Mouse (Mus musculus): Measurements from ENCODE around the gene Gamt. TPM values are rescaled to one million over a fixed set of nuclear protein-coding genes. Genes with fewer than 3 reads are reported as not detected.
"Not testable (repeated sequence)": the region's sequence is repeated elsewhere in the genome, so short reads cannot be mapped to it uniquely, and the experiment has no call there.

Gene Gamt
- polyA plus RNA-seq, 1 experiment from 2014 or later, result 58.4 TPM

DNA sequence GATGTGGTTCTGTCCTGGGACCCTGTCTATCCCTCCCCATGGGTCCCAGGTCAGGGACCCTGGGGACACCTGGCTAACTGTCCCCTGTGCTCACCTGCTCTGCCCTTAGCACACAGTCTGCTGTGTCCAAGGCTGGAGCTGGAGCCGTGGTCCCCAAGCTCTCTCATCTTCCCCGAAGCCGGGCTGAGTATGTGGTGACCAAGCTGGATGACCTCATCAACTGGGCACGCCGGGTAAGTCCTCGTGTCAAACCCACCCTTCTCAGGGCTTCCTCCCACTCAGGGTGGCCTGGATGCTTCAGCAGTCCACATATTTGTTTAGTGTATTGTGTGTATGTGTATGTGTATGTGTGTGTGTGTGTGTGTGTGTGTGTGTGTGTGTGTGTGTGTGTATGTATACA, 7.3 kb downstream of the Gamt start:
- no peaks in the 10 kb centered on the region for H3K9me3 ChIP-seq
- no peak overlapping the region for H3K4me3 ChIP-seq
- H3K4me1 ChIP-seq, result peaks cover 10% of the 10 kb centered on the region
- no peak for ATAC-seq (ENCODE audit: low FRiP score, low read depth)
- H3K36me3 ChIP-seq, result peaks cover 64% of the 10 kb centered on the region
- no peak overlapping the region for H3K27ac ChIP-seq
- H3K27me3 ChIP-seq, result no peaks in the 10 kb centered on the region
- H3K4me2 ChIP-seq (replicated peaks), result no peak overlapping the region
- no peak overlapping the region for H3K9ac ChIP-seq
- 79% methylated on average over 6 of the region's 6 CpGs for WGBS

DNA sequence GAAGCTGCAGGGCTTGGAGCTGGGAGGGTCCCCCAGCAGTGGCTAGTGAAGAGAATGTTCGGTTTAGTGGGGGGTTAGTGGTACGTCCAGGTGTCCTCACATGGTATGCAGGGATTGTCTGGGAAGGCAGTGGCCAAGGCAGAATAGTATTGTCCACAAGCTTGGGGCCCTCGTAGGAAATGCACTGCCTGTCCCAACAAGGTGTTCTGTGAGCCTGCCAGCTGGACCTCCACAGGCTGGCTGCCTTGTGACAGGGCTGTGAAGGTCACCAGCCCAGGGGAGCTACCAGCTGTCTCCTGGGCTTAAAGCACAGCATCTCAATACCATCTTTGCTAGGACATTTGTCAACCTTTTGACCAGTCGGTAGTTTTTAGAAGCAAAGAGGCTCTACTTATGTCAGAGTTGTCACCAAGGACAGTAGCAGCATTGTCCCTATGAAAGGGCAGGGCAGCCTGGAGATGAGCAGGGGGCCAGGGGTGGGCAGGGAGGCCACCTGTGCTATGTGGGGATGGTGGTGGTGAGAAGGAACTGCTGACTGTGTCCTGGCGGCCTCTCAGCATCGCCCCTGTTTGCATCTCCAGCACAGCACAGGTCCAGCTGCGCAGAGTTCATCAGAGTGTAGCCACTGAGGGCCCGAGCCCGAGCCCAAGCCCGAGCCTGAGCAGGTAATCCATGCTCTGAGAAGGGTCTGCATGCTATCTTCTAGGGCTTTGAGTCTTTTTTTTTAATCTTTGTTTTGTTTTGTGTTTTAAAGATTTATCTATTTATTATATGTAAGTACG, 8.1 kb downstream of the Gamt start:
- Histone ChIP-seq H3K9me3 (no peaks in the 10 kb centered on the region), H3K4me1 (peaks cover 16% of the 10 kb centered on the region), H3K4me2 (replicated peaks) (no peak overlapping the region), H3K4me3 (no peak overlapping the region), H3K27ac (no peak overlapping the region), H3K9ac (no peak overlapping the region), H3K36me3 (peaks cover 55% of the 10 kb centered on the region), H3K27me3 (no peaks in the 10 kb centered on the region)
- no peak for ATAC-seq (ENCODE audit: low FRiP score, low read depth)
- 92% methylated on average over 11 of the region's 11 CpGs for WGBS

DNA sequence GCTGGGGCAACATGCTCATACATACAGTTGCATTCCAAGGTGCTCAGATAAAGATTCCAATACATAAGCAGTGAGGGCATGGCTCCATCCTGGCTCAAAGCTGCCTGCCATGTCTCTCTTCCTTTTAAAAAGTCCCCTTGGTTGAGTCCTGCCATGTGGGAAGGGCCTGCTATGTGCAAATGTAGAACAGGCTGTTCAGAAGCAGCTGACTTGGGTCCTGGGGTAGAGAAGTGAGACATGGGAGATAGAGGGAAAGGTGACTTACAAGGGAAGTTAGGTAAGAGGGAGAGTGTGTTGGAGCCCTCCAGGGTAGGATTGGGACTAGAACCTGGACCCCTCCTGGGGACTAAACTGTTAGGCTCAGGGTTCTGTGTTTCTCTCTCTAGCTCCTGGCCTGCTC, 8.8 kb downstream of the Gamt start:
- ATAC-seq (ENCODE audit: low FRiP score, low read depth), result no peak
- Histone ChIP-seq H3K4me1 (peaks cover 16% of the 10 kb centered on the region), H3K4me2 (replicated peaks) (no peak overlapping the region), H3K27ac (no peak overlapping the region), H3K9me3 (no peaks in the 10 kb centered on the region), H3K36me3 (peaks cover 50% of the 10 kb centered on the region), H3K4me3 (no peak overlapping the region), H3K9ac (0 out of 2 replicates have a peak overlapping the region, but pooled peaks have one; percentile 15), H3K27me3 (no peaks in the 10 kb centered on the region)

DNA sequence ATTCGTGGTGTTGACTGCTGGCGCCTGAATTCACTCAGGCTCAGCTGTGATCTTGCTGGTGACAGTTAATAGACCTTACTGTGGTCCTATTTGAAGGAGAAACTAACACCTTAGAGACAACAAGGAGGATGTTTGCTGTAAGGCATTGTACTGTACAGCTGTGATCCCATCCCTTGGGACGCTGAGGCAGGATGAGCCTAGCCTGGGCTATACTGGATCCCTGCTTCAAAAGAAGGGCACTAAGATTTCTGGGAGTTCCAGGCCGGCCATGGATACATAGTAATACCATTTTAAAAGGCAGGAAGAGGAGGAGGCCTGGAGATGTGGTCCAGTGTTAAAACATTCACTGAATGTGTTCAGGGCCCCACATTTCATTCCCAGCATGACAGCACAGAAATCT, 10.2 kb downstream of the Gamt start:
- no peak for ATAC-seq (ENCODE audit: low FRiP score, low read depth)
- no peak overlapping the region for H3K27ac ChIP-seq
- no peaks in the 10 kb centered on the region for H3K9me3 ChIP-seq
- H3K27me3 ChIP-seq, result no peaks in the 10 kb centered on the region
- peaks cover 36% of the 10 kb centered on the region for H3K36me3 ChIP-seq
- peak overlapping the region; percentile 85 for H3K4me3 ChIP-seq
- H3K9ac ChIP-seq, result peak overlapping the region; percentile 86; the same call in 1 of the 2 replicates
- WGBS, result 82% methylated on average over 4 of the region's 4 CpGs
- peak overlapping the region; percentile 95 for H3K4me2 ChIP-seq (replicated peaks)
- H3K4me1 ChIP-seq, result peaks cover 16% of the 10 kb centered on the region

DNA sequence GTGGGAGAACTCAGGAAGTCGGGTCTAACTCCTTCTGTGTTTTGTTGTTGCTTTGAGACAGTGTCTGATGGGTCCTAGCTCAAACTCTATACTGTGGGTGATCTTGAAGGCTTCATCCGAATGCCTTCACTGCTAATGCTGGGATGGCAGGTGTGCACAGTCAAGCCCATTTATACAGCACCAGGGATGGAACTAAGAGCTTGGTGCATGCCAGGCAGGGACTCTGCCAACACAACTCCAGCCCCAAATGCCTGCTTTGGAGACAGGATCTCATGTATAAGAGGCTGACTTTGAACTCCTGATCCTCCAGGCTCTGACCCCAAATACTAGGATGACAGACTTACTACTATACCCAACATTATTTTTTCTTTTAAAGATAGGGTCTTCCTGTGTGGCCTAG, 10.8 kb downstream of the Gamt start:
- H3K27ac ChIP-seq, result no peak overlapping the region
- no peaks in the 10 kb centered on the region for H3K9me3 ChIP-seq
- peak overlapping the region; percentile 85 for H3K4me3 ChIP-seq
- no peaks in the 10 kb centered on the region for H3K27me3 ChIP-seq
- 34% methylated on average over 2 of the region's 2 CpGs for WGBS
- ATAC-seq (ENCODE audit: low FRiP score, low read depth), result no peak
- H3K4me2 ChIP-seq (replicated peaks), result peak overlapping the region; percentile 95
- peak overlapping the region; percentile 86 for H3K9ac ChIP-seq
- peaks cover 31% of the 10 kb centered on the region for H3K36me3 ChIP-seq
- H3K4me1 ChIP-seq, result peaks cover 20% of the 10 kb centered on the region

DNA sequence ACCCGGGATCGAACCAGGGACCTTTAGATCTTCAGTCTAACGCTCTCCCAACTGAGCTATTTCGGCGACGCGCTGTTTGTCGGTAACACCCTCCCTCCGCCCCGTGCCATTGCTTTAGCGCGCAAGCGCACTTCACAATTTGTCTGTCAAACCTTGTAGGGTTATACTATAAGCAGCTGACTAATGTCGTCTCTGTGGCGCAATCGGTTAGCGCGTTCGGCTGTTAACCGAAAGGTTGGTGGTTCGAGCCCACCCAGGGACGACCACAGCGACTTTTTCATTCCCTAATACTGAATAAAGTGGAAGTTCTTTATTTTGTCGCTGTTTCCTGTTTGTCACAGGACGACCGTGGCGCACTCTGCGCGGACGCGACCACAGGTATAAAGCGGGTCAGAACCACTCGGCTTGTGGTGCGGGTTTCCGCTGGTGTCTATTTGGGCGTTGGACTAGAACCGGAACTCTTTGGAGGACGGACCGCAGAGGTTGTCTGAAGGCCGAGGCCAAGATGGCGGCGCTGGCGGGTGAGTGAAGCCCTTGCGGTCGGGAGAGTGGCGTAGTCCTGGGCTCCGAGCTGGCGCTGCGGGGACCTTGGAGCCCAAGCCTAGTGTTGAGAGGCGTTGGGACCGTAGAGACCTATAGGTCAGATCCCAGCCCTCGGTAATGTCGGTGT, 11.7 kb downstream of the Gamt start, which contains the start of gene Ndufs7:
TSS of gene Ndufs7 (plus strand) at position 151 of the 670 bp plus-strand sequence.
- Histone ChIP-seq H3K36me3 (peaks cover 28% of the 10 kb centered on the region), H3K27me3 (no peaks in the 10 kb centered on the region), H3K4me1 (peaks cover 20% of the 10 kb centered on the region), H3K4me3 (peak within 1 kb of the TSS; percentile 85), H3K9me3 (no peaks in the 10 kb centered on the region), H3K9ac (peak within 1 kb of the TSS; percentile 86), H3K4me2 (replicated peaks) (peak within 1 kb of the TSS; percentile 95), H3K27ac (peak within 1 kb of the TSS; percentile 85)
- under 1% methylated on average over 53 of the region's 53 CpGs for WGBS
- peak; percentile 91 for ATAC-seq (ENCODE audit: low FRiP score, low read depth)

DNA sequence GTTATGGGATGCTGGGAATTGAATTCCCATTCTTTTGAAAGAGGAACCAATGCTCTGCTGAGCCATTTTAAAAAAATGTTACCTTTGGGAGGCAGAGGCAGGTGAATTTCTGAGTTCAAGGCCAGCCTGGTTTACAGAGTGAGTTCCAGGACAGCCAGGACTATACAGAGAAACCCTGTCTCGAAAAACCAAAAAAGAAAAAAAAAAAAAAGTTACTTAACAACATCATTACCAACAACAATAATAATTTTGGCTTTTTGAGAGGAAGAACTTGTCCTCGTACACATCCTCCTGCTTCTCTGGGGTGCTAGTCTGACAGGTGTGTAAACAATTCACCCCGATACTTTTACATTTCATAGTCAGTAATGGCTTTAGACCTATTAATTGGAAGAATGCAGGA, 12.4 kb downstream of the Gamt start:
- H3K4me2 ChIP-seq (replicated peaks), result peak overlapping the region; percentile 95
- not testable (repeated sequence) for H3K9me3 ChIP-seq; ATAC-seq (ENCODE audit: low FRiP score, low read depth); H3K9ac ChIP-seq; H3K27me3 ChIP-seq
- peak overlapping the region; percentile 85 for H3K4me3 ChIP-seq
- H3K36me3 ChIP-seq, result peaks cover 28% of the 10 kb centered on the region
- 44% methylated on average over 3 of the region's 3 CpGs for WGBS
- H3K27ac ChIP-seq, result peak overlapping the region; percentile 22; the same call in 1 of the 2 replicates
- peaks cover 20% of the 10 kb centered on the region for H3K4me1 ChIP-seq

DNA sequence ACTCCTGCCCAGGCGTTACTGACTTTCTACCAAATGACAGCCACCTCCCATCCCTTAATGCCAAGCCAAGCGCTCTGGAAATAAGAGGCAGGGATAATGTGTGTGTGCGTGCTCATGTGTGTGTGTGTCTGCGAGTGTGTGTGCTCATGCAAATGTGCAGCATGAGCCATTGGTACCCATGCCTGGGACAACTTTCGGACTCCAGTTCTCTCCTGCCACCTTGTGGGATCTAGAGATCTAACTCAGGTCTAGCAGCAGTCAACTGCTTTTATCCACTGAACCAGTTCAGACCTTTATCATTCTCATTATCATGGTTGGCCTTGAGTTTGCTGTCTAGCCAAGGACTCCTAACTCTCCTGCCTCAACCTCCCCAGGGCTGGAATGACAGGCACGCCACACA, 13.0 kb downstream of the Gamt start:
- peaks cover 20% of the 10 kb centered on the region for H3K4me1 ChIP-seq
- H3K4me2 ChIP-seq (replicated peaks), result peak overlapping the region; percentile 95; the same call in 1 of the 2 replicates
- peak overlapping the region; percentile 22; the same call in 1 of the 2 replicates for H3K27ac ChIP-seq
- H3K4me3 ChIP-seq, result no peak overlapping the region
- ATAC-seq (ENCODE audit: low FRiP score, low read depth), result no peak
- H3K9ac ChIP-seq, result no peak overlapping the region
- no peaks in the 10 kb centered on the region for H3K9me3 ChIP-seq
- peaks cover 28% of the 10 kb centered on the region for H3K36me3 ChIP-seq
- no peaks in the 10 kb centered on the region for H3K27me3 ChIP-seq
- WGBS, result 54% methylated on average over 6 of the region's 6 CpGs

DNA sequence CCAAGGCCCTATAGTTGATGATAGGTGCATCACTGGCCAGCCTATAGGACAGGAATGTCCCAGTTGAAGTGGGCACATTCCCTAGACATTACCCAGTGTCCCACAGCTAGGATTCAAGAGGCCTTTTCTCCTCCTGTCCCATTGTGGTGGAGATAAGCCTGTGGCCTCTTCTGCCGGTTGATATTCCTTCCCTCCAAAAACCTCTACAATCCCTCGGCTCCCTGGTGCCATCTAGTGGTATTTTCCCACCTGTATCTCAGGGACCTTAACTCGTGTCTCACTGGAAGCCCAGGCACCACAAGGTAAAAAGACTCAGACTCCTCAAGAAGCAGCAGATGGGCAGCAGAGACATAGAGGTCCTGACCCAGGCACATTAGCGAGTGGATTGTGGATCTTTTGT, 15.2 kb downstream of the Gamt start:
- no peaks in the 10 kb centered on the region for H3K9me3 ChIP-seq
- H3K36me3 ChIP-seq, result peaks cover 41% of the 10 kb centered on the region
- no peak overlapping the region for H3K4me2 ChIP-seq (replicated peaks)
- H3K4me1 ChIP-seq, result peaks cover 19% of the 10 kb centered on the region
- 4% methylated on average over 4 of the region's 4 CpGs for WGBS
- H3K27ac ChIP-seq, result peak overlapping the region; percentile 44; the same call in 1 of the 2 replicates
- H3K4me3 ChIP-seq, result no peak overlapping the region
- H3K27me3 ChIP-seq, result no peaks in the 10 kb centered on the region
- H3K9ac ChIP-seq, result no peak overlapping the region
- ATAC-seq (ENCODE audit: low FRiP score, low read depth), result no peak

DNA sequence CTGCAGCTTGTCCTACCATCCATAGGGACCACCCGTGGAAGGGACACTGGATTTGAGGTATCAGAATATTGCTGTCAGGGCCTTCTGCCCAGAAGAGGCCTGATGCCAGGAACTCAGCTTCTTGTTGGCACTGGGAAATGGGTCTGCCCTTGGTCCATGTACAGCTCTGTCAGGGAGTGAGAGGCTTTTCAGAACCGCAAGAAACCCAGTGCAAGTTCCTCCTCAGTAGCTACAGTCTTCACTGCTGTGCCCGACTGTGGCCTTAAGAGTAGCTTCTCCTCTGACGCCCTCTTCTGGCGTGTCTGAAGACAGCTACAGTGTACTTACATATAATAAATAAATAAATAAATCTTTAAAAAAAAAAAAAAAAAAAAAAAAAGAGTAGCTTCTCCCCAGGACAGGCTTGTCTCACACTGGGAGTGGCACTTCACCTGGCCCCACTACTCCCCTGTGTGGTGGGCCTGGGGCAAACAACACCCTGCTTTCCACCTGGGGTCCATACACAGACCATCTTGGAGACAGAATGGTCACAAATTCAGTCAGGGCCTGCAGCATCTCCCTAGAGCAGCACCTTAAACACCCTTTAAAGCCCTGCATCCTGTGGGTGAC, 15.9 kb downstream of the Gamt start:
- no peak overlapping the region for H3K4me3 ChIP-seq
- H3K4me1 ChIP-seq, result peaks cover 12% of the 10 kb centered on the region
- no peak overlapping the region for H3K9ac ChIP-seq
- no peak overlapping the region for H3K4me2 ChIP-seq (replicated peaks)
- H3K27me3 ChIP-seq, result no peaks in the 10 kb centered on the region
- no peak for ATAC-seq (ENCODE audit: low FRiP score, low read depth)
- no peaks in the 10 kb centered on the region for H3K9me3 ChIP-seq
- peaks cover 48% of the 10 kb centered on the region for H3K36me3 ChIP-seq
- peak overlapping the region; percentile 44; the same call in 1 of the 2 replicates for H3K27ac ChIP-seq
- WGBS, result 35% methylated on average over 5 of the region's 5 CpGs

DNA sequence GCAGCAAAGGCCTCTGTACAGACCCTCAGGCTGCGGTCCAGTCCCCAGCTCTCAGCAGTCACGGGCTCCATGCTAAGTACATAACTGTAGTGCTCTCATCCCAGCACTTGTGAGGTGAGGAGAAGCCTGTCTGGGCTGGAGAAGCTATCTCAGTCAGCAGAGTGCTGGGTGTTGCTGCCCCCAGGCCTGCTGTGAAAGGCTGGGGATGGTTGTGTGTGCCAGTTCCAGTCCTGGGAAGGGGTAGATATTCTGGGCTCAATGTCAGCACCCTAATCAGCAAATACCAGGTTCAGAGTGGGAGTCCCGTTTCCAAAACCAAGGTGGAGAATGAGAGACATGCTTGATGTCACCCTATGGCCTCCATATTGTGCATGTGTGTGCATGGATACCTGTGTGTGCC, 18.2 kb downstream of the Gamt start:
- H3K9me3 ChIP-seq, result no peaks in the 10 kb centered on the region
- H3K4me3 ChIP-seq, result no peak overlapping the region
- peaks cover 4% of the 10 kb centered on the region for H3K4me1 ChIP-seq
- ATAC-seq (ENCODE audit: low FRiP score, low read depth), result no peak
- peaks cover 71% of the 10 kb centered on the region for H3K36me3 ChIP-seq
- H3K27me3 ChIP-seq, result no peaks in the 10 kb centered on the region
- 89% methylated on average over 3 of the region's 3 CpGs for WGBS
- no peak overlapping the region for H3K4me2 ChIP-seq (replicated peaks)
- no peak overlapping the region for H3K9ac ChIP-seq
- H3K27ac ChIP-seq, result no peak overlapping the region

DNA sequence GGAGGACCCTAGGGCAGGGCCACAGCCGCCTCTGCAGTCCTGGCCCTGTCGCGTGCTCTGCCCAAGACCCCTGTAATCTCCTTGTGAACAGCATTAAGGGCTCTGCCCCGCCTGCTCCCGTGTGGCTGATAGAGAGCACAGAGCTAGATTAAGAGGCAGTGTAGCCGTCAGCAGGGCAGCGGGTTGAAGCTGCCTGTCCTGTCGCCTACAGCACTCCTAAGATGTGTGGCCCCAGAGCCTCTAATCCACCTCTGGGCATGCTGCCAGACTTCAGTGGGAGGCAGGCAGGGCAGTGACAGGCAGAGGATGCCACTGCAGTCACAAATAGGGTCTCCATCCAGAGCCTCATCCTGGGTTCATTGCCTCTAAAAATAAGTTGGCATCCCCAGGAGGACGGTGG, 18.7 kb downstream of the Gamt start:
- WGBS, result 71% methylated on average over 9 of the region's 9 CpGs

More for the DNA sequence above, 18.7 kb downstream of the Gamt start:
- Histone ChIP-seq H3K4me3 (no peak overlapping the region), H3K4me2 (replicated peaks) (no peak overlapping the region), H3K9me3 (no peaks in the 10 kb centered on the region), H3K36me3 (peaks cover 76% of the 10 kb centered on the region), H3K27ac (no peak overlapping the region), H3K9ac (no peak overlapping the region; the same call in 1 of the 2 replicates), H3K4me1 (peaks cover 4% of the 10 kb centered on the region), H3K27me3 (no peaks in the 10 kb centered on the region)
- no peak for ATAC-seq (ENCODE audit: low FRiP score, low read depth)
